Mouse (Mus musculus) T-helper 17 cell (primary cell): ENCODE measurements around the gene Nme4.
"Not testable (repeated sequence)": the region's sequence is repeated elsewhere in the genome, so short reads cannot be mapped to it uniquely, and the experiment has no call there.

Source experiments
- in situ Hi-C, 2 experiments: fragments of 300-600 bp; cut with MboI, MseI; formaldehyde crosslinking; loops; 1 replicate in 1 of 2; 2 replicates in 1 of 2; pipeline ENCODE4 v1.15.1; 2025; ENCODE audit warnings: high pct_unique_total_duplicates in 2 of 2

Gene Nme4

DNA sequence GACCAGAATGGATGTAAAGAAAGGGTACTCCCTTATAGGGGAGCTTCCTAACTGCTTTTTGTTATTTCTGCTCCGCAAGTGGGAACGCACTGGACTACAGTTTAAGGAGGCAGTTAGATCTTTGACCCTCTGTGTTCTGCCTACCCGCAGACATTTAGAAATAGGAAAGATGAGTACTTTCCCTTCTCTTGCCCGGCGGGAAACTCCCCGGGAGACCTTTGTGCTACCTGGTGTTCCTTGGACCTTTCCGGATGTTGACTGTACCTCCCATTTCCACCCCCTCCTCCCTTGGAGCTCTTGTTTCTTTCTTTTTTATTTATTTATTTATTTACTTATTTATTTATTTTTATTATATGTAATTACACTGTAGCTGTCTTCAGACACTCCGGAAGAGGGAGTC is 18.7 kb upstream of the Nme4 start:
- in situ Hi-C loops, result no loop called here

- in situ Hi-C loops, result no loop called here
Measured at GRCm38 (mm10) chr17:26113181-26113948, 18.0 kb upstream of the Nme4 start, which contains the start of gene Tmem8. Gene Tmem8, plus strand, starts transcription at chr17:26113299.

- in situ Hi-C loops, result no loop called here
Measured at GRCm38 (mm10) chr17:26112751-26113150, 17.3 kb upstream of the Nme4 start.

DNA sequence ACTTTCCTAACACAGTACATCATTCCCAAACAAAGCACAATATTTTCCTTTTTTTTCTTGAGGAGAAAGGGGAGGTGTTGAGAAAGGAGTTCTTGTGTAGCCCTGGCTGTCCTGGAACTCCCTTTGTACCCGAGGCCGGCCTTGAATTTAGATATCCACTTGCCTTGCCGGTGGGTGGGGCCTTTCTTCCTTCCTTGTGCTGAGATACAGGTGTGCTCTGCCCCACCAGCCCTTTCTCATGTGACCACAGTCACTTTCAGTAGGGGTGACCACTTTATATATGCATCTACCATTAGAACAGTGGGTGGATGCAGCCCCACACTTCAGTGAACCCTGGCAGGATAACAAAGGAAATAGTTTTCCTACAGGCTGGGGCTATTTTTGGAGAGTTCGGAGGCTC is 16.3 kb upstream of the Nme4 start:
- in situ Hi-C loops, result no loop called here

- in situ Hi-C loops, result no loop called here
Measured at GRCm38 (mm10) chr17:26111024-26111423, 15.6 kb upstream of the Nme4 start.

GRCm38 (mm10) chr17:26110156-26110555 is 14.8 kb upstream of the Nme4 start:
- in situ Hi-C loops, result no loop called here

DNA sequence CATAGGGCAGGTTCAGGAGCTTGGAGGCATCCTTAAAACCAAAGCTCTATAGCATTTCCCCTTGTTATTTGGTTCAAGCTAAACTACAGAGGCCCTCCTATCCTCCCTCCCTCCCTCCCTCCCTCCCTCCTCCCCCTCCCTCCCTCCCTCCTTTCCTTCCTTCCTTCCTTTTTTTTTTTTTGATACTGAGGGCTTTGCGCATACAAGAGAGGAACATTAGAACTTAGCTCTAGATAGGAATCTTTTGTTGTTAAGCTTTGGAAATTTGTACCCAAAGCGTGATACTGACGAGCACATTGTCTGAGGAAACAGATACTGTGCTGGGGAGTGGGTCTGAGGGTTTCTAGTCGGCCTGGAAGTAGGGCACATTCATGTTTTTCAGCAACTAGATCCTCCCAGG is 10.2 kb upstream of the Nme4 start:
- in situ Hi-C loops, result no loop called here

DNA sequence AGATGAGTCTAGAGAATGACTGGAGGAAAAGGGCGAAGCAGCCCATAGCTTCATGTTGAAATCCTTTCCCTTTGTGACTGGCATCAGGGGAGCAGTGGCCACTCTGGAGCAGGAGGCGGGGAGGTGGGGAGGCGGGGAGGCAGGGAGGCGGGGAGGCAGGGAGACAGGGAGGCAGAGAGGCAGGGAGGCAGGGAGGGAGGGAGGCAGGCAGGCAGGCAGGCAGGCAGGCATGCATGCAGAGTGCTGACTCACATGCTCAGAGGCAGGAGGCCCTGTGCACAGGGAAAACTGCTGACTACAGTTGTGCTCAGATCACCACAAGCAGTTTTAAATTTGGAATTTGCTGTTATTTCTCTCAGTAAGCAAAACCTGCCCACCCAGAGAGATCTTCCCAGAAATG is 6.1 kb upstream of the Nme4 start:
- in situ Hi-C loops, result no loop called here

- in situ Hi-C loops, result no loop called here
Measured at GRCm38 (mm10) chr17:26100166-26100565, 4.8 kb upstream of the Nme4 start.

- in situ Hi-C loops, result not testable (repeated sequence)
Measured at GRCm38 (mm10) chr17:26099316-26099715, 3.9 kb upstream of the Nme4 start.

- in situ Hi-C loops, result no loop called here
Measured at GRCm38 (mm10) chr17:26098461-26098860, 3.1 kb upstream of the Nme4 start.

GRCm38 (mm10) chr17:26094531-26095110 is 781 bp downstream of the Nme4 start:
- in situ Hi-C loops, result no loop called here

- in situ Hi-C loops, result no loop called here
Measured at GRCm38 (mm10) chr17:26089905-26090632, 5.3 kb downstream of the Nme4 start, which contains the start of gene Decr2. Gene Decr2, minus strand, starts transcription at chr17:26090337.

DNA sequence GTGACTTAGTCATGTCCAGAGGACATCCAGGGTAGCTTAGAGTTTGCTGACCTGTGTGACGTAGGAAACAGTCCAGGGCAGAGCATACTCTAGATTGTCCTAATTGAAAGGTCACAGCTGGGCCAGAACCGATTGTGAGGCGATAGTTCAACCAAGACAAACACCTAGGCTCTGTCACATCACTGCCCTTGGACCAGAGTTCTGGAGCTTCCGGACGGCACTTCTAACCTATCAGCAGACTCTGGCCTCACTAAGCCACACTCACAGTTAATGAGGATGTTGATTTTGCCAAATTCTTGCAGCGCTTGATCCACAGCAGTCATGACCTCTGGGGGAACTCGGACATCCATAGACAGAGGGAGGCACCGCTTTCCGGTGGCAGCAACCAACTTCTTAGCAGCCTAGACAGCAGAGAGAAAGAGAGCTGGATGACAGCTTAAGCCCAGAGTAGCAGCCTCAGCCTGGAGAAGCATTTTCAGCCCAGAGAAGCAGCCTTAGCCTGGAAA is 8.3 kb downstream of the Nme4 start:
- in situ Hi-C loops, result no loop called here

- in situ Hi-C loops, result no loop called here
Measured at GRCm38 (mm10) chr17:26080867-26081266, 14.5 kb downstream of the Nme4 start.

DNA sequence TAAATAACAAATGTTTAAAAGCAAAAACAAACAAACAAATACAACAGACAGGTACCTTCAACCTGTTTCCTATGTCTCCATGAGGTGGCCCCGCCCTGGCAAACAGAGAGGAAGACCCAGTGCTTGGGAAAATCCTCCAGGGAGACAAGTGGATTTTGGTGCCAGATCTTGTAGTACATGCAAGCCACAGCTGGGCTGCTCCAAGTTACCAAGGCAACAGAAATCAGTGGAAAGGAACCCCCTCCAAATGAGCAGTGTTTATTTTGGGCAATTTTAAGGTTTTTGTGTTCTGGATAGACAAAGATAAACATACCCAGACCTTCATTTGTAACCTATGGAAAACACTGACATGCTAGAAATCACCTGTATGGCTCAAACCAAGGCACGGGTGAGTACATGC is 16.6 kb downstream of the Nme4 start:
- in situ Hi-C loops, result no loop called here

DNA sequence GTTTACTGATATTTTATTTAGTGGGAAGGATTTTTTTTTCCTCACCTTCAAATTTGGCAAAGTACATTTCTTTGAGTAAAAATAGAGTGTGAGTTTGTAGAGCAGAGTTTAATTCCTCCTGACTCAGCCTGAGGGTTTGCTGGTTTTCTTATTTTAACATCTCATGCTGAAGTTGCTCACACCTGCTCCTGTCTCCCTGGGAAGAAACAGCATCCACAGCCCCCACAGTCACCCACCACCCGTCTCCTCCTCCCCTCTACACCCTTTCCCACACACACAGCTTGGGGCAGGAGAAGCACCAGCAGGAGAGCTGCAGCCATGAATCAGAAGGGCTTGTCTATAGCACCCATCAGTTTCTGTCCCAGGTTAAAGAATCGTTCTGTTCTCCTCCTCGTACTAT is 20.2 kb downstream of the Nme4 start:
- in situ Hi-C loops, result no loop called here

DNA sequence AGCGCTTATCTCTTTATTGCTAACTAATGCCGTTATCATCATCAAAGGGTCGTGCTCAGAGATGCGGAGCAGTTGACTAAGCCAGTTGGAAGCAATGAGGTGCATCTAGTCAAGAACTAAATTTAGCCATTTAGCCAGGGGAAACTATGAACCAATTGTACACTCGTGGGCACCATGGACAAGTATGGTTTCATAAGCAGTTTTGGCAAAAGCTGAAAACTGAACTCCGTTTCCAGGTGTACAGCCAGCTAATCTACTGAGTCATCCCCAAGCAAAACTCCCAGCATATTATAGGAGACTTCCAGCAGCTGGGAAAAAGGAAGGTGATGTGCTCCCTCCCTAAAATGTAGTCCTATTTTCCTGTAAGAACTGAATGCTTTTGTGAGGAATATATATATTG is 25.3 kb downstream of the Nme4 start:
- in situ Hi-C loops, result no loop called here

- in situ Hi-C loops, result no loop called here
Measured at GRCm38 (mm10) chr17:26068831-26069739, 26.3 kb downstream of the Nme4 start, which contains the start of gene Rab11fip3. Gene Rab11fip3, minus strand, starts transcription at chr17:26069555.

GRCm38 (mm10) chr17:26068024-26068830 is 27.2 kb downstream of the Nme4 start:
- in situ Hi-C loops, result no loop called here
